Mouse (Mus musculus): ENCODE data around the gene Lyrm1. TPM values are rescaled to one million over a fixed set of nuclear protein-coding genes. Genes with fewer than 3 reads are reported as not detected.
A peak's percentile ranks its signal among the peaks of the same experiment; 100 is the strongest.

The Lyrm1 gene
- polyA plus RNA-seq, 1 experiment from 2014 or later: 8.8 TPM

DNA sequence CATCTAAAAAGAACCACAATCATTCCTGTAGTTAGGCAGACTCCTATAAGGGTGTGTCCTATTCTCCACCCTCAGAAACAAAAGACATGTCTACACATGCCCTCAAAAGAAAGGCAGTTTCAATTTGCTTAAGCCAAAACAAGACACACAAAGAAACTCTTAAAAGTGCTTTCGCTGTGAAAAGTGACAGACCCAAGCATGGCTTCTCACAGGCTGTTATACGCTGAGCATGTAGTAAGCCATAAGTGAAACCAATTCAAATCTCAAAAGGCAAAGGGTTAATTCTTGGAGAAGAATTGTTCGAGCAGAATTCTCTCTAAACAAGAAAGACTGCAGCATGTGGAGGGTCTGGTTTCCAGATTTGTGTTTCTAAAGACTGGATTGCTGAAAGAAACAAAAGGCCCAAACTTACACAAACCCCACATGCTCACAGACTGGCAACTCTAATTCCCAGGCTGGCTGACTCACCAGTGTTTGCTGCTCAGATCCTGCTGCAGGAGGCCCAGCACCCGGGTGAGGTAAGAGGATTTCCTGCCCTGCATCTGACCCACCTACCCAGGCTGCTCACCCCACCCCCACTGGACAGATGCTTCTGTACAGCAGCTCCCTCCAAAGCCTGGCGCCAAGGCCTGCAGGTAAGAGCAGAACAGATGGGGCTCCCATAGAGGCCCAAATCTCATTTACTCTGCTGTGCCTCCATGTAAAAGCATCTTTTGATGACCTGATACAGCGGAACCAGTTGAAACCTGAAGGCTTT, 34.1 kb upstream of the Lyrm1 start:
- ATAC-seq (ENCODE audit: insufficient number of reproducible peaks, insufficient read depth, low FRiP score, low TSS enrichment, low read depth): peak; percentile 77
- H3K4me2 ChIP-seq: peak overlapping the region; percentile 13; the same call in 1 of the 2 replicates
- WGBS: 38% methylated on average over 6 of the region's 6 CpGs

GRCm38 (mm10) chr7:119862167-119862566, 33.5 kb upstream of the Lyrm1 start:
- H3K4me1 ChIP-seq (replicated peaks): peaks cover 15% of the 10 kb centered on the region

More for the DNA sequence above, 34.1 kb upstream of the Lyrm1 start:
- Histone ChIP-seq H3K9ac (replicated peaks) (no peak overlapping the region), H3K4me3 (replicated peaks) (no peak overlapping the region), H3K36me3 (peaks cover 36% of the 10 kb centered on the region), H3K27me3 (no peaks in the 10 kb centered on the region), H3K4me1 (replicated peaks) (peaks cover 15% of the 10 kb centered on the region), H3K27ac (peak overlapping the region; percentile 74), H3K9me3 (no peaks in the 10 kb centered on the region)

DNA sequence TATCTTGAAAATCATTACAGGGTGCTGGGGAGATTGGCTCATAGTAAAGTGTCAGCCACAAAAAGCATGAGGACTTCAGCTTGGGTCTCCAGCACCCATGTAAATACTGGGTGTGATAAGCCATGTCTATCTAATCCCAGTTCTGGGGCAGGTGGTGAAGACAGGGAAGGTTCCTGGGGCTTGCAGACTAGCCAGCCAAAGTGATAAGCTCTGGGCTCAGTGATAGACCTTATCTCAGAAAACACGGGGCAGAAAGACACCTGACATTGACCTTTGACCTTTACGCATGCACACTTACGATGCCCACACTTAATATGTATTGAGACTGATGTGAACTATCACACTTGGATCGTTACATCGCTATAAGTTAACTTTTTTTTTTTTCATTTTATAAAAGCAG, 31.2 kb upstream of the Lyrm1 start:
- Histone ChIP-seq H3K9ac (replicated peaks) (no peak overlapping the region), H3K27ac (no peak overlapping the region), H3K4me1 (replicated peaks) (peaks cover 15% of the 10 kb centered on the region), H3K27me3 (no peaks in the 10 kb centered on the region), H3K9me3 (no peaks in the 10 kb centered on the region), H3K36me3 (peaks cover 11% of the 10 kb centered on the region), H3K4me2 (no peak overlapping the region), H3K4me3 (replicated peaks) (no peak overlapping the region)
- 92% methylated on average over 5 of the region's 5 CpGs for WGBS
- ATAC-seq (ENCODE audit: insufficient number of reproducible peaks, insufficient read depth, low FRiP score, low TSS enrichment, low read depth): no peak

More at GRCm38 (mm10) chr7:119862167-119862566, 33.5 kb upstream of the Lyrm1 start:
- Histone ChIP-seq H3K4me3 (replicated peaks) (no peak overlapping the region), H3K27me3 (no peaks in the 10 kb centered on the region), H3K9me3 (no peaks in the 10 kb centered on the region), H3K4me2 (no peak overlapping the region), H3K36me3 (peaks cover 31% of the 10 kb centered on the region), H3K9ac (replicated peaks) (no peak overlapping the region), H3K27ac (peak overlapping the region; percentile 74)
- ATAC-seq (ENCODE audit: insufficient number of reproducible peaks, insufficient read depth, low FRiP score, low TSS enrichment, low read depth): no peak
- WGBS: 47% methylated on average over 1 of the region's 1 CpGs

GRCm38 (mm10) chr7:119866136-119866535, 29.5 kb upstream of the Lyrm1 start:
- no peak overlapping the region for H3K27ac ChIP-seq
- no peak for ATAC-seq (ENCODE audit: insufficient number of reproducible peaks, insufficient read depth, low FRiP score, low TSS enrichment, low read depth)
- no peak overlapping the region for H3K9ac ChIP-seq (replicated peaks)
- 71% methylated on average over 1 of the region's 1 CpGs for WGBS
- H3K36me3 ChIP-seq: peaks cover 12% of the 10 kb centered on the region; the same call in 1 of the 2 replicates
- H3K9me3 ChIP-seq: no peaks in the 10 kb centered on the region
- H3K4me2 ChIP-seq: no peak overlapping the region
- H3K27me3 ChIP-seq: no peaks in the 10 kb centered on the region
- H3K4me1 ChIP-seq (replicated peaks): peaks cover 12% of the 10 kb centered on the region
- no peak overlapping the region for H3K4me3 ChIP-seq (replicated peaks)

- ATAC-seq (ENCODE audit: insufficient number of reproducible peaks, insufficient read depth, low FRiP score, low TSS enrichment, low read depth): no peak
- H3K36me3 ChIP-seq: peaks cover 11% of the 10 kb centered on the region
- H3K27me3 ChIP-seq: no peaks in the 10 kb centered on the region
- H3K27ac ChIP-seq: no peak overlapping the region
- H3K4me3 ChIP-seq (replicated peaks): no peak overlapping the region
- H3K9ac ChIP-seq (replicated peaks): no peak overlapping the region
- 91% methylated on average over 4 of the region's 4 CpGs for WGBS
- H3K4me1 ChIP-seq (replicated peaks): no peaks in the 10 kb centered on the region
- no peak overlapping the region for H3K4me2 ChIP-seq
- H3K9me3 ChIP-seq: no peaks in the 10 kb centered on the region
Observed at GRCm38 (mm10) chr7:119872204-119872603, 23.5 kb upstream of the Lyrm1 start.

DNA sequence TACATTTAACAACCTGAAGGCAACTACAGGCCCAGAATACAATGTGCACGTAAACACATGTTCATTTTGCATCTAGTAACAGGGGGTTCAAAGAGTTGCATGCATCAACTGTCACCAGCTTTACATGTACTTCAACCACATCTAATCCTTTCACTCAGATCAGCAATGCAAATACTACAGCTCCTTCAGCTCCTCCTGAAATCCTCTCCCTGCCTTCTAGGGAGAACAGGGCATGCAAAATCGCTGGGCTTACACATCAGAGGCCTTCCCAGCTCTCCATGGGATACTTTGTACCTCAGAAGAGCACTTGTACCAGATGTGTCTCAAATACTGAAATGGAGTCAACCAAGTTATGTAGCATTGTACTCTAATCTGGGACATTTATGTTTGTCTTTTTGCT, 22.6 kb upstream of the Lyrm1 start:
- H3K27ac ChIP-seq: no peak overlapping the region
- H3K36me3 ChIP-seq: peaks cover 18% of the 10 kb centered on the region
- WGBS: 60% methylated on average over 2 of the region's 2 CpGs
- ATAC-seq (ENCODE audit: insufficient number of reproducible peaks, insufficient read depth, low FRiP score, low TSS enrichment, low read depth): no peak
- H3K9ac ChIP-seq (replicated peaks): no peak overlapping the region
- H3K9me3 ChIP-seq: no peaks in the 10 kb centered on the region
- H3K4me2 ChIP-seq: no peak overlapping the region
- no peaks in the 10 kb centered on the region for H3K27me3 ChIP-seq
- no peaks in the 10 kb centered on the region for H3K4me1 ChIP-seq (replicated peaks)
- no peak overlapping the region for H3K4me3 ChIP-seq (replicated peaks)

GRCm38 (mm10) chr7:119875776-119876440, 19.8 kb upstream of the Lyrm1 start:
- H3K9ac ChIP-seq (replicated peaks): no peak overlapping the region
- H3K36me3 ChIP-seq: peaks cover 23% of the 10 kb centered on the region
- no peaks in the 10 kb centered on the region for H3K27me3 ChIP-seq
- no peak overlapping the region for H3K4me3 ChIP-seq (replicated peaks)
- no peaks in the 10 kb centered on the region for H3K4me1 ChIP-seq (replicated peaks)
- no peaks in the 10 kb centered on the region for H3K9me3 ChIP-seq
- 75% methylated on average over 3 of the region's 3 CpGs for WGBS
- H3K4me2 ChIP-seq: no peak overlapping the region
- no peak for ATAC-seq (ENCODE audit: insufficient number of reproducible peaks, insufficient read depth, low FRiP score, low TSS enrichment, low read depth)
- H3K27ac ChIP-seq: no peak overlapping the region

DNA sequence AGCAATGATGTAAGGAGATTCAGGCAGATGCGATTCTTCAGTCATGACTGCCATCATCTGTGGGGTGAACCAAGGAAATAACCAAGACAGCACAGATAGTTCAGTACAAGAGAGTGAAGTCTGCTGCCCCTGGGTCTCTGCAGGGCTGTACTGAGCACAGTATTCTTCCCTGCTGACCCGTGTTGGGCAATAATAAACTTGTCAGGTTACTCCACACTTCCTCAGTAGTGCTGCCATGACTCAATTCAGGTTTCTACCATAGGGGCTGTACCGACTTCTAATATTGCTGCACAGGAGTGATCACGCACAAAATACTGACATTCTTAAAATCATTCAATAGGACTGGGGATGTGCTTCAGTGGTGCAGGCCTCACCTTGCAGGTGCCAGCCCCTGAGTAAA, 16.5 kb upstream of the Lyrm1 start:
- H3K4me2 ChIP-seq: no peak overlapping the region
- no peak overlapping the region for H3K9ac ChIP-seq (replicated peaks)
- no peak overlapping the region for H3K4me3 ChIP-seq (replicated peaks)
- no peak overlapping the region for H3K27ac ChIP-seq
- peaks cover 18% of the 10 kb centered on the region for H3K36me3 ChIP-seq
- ATAC-seq (ENCODE audit: insufficient number of reproducible peaks, insufficient read depth, low FRiP score, low TSS enrichment, low read depth): no peak
- no peaks in the 10 kb centered on the region for H3K9me3 ChIP-seq
- H3K4me1 ChIP-seq (replicated peaks): no peaks in the 10 kb centered on the region
- no peaks in the 10 kb centered on the region for H3K27me3 ChIP-seq
- WGBS: 94% methylated on average over 4 of the region's 4 CpGs

DNA sequence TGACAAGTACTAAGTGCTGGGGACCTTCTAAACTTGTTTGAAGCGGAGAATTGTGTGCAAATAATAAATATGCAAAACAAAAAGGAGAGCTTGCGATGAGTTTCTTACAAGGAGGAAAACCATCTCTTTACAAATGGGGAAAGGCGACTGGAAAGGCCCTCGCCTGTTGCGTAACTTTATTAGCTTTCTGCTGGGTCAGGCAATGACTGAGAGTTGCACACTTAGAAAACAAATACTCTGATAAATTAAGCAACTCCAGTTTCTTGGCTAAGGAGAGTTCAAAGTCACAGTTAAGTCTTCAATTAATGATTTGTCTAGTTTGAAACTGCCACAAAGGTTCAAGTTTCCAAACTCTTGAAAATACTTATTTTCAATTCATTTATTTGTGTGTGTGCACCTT, 15.3 kb upstream of the Lyrm1 start:
- no peaks in the 10 kb centered on the region for H3K4me1 ChIP-seq (replicated peaks)
- no peak for ATAC-seq (ENCODE audit: insufficient number of reproducible peaks, insufficient read depth, low FRiP score, low TSS enrichment, low read depth)
- H3K4me2 ChIP-seq: no peak overlapping the region
- H3K27me3 ChIP-seq: no peaks in the 10 kb centered on the region
- no peaks in the 10 kb centered on the region for H3K9me3 ChIP-seq
- no peak overlapping the region for H3K4me3 ChIP-seq (replicated peaks)
- peaks cover 18% of the 10 kb centered on the region for H3K36me3 ChIP-seq
- WGBS: 87% methylated on average over 5 of the region's 5 CpGs
- no peak overlapping the region for H3K9ac ChIP-seq (replicated peaks)
- H3K27ac ChIP-seq: no peak overlapping the region

- no peak overlapping the region for H3K27ac ChIP-seq
- no peak overlapping the region for H3K4me2 ChIP-seq
- no peaks in the 10 kb centered on the region for H3K27me3 ChIP-seq
- no peak overlapping the region for H3K4me3 ChIP-seq (replicated peaks)
- no peak overlapping the region for H3K9ac ChIP-seq (replicated peaks)
- WGBS: 98% methylated on average over 2 of the region's 2 CpGs
- no peaks in the 10 kb centered on the region for H3K9me3 ChIP-seq
- H3K4me1 ChIP-seq (replicated peaks): no peaks in the 10 kb centered on the region
- no peak for ATAC-seq (ENCODE audit: insufficient number of reproducible peaks, insufficient read depth, low FRiP score, low TSS enrichment, low read depth)
- H3K36me3 ChIP-seq: peaks cover 18% of the 10 kb centered on the region
Observed at GRCm38 (mm10) chr7:119881229-119881628, 14.4 kb upstream of the Lyrm1 start.

DNA sequence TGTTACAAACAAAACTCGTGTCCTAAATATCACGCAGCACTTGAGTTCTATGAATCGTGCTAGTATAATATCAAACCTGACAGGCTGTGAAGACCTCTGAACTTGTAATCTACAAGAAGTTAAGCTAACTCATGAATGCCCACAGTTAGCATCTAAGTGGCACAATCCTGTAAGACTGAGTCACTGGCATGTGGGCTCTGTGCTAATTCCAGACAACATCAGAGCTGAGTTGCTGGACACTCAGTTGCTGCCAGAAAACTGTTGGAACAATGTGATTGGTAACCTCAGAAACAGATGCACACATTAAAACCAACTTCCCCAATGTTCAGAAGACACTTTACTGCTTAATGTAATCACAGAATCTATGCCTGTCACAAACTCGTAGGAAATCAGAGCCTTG, 7.8 kb upstream of the Lyrm1 start:
- Histone ChIP-seq H3K4me1 (replicated peaks) (no peaks in the 10 kb centered on the region), H3K4me3 (replicated peaks) (no peak overlapping the region), H3K9ac (replicated peaks) (no peak overlapping the region), H3K27me3 (no peaks in the 10 kb centered on the region), H3K27ac (no peak overlapping the region), H3K36me3 (no peaks in the 10 kb centered on the region), H3K9me3 (no peaks in the 10 kb centered on the region), H3K4me2 (no peak overlapping the region)
- ATAC-seq (ENCODE audit: insufficient number of reproducible peaks, insufficient read depth, low FRiP score, low TSS enrichment, low read depth): no peak
- WGBS: 93% methylated on average over 4 of the region's 4 CpGs

Measured in limb, embryonic 12.5 days (tissue).